Mouse (Mus musculus): ENCODE data around the gene Prickle2.

Gene Prickle2

DNA sequence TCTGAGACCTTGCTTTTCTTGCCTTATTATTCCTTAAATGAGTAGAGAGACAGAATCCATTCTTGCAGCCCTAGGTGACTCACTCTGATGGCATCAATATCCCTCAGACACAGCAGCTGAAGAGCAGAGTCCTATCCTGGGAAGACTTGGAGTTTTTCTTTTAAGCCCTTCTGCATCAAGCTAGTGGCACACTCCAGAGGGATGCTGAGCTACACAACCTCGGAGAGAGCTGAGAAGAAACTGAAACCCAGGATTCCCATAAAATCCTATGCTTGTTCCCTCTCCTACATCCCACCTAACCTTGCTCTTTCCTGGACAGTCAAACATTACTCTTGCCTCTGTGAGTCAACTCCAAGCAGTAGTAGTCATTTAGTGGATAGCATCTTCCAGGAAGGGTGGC lies 256.0 kb downstream of the Prickle2 start:
- DNase-seq (ENCODE audit: low spot score in 2 of 2), result no peak

DNA sequence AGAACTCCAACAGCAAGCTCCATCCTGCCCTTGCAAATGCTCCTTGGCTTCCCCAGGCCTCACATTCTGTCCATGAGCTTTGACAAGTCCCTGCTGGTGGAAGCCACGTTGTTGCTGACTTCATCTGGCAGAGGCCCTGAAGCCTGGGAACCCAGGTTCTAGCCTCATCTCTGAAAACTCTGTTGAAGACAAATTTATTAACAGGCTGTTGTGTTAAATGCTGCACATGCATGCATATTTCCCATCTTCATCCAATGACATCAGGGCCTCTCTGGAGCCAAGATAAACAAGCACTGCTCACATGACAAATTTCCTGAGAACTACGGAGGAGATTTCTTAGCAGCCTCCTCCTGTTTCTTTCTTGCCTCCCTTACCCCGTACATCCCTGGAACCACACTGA lies 259.3 kb downstream of the Prickle2 start:
- no peak for DNase-seq (ENCODE audit: low spot score in 2 of 2)

DNA sequence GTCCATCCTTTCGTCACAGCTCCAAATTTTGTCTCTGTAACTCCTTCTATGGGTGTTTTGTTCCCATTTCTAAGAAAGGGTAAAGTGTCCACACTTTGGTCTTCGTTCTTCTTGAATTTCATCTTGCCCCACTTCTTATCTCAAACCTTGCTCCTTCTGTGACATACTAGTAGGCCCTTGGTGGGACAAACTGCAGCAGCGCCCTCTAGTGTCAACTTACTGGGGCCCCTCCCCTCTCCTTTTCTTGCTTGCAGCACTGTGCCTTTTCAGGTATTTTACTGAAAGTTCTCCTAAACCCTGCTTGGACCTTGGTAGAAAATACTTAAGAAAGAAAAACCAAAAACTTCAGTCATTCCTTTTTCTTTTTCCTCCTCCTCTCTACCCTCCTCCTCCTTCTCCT lies 264.8 kb downstream of the Prickle2 start:
- no peak for DNase-seq (ENCODE audit: low spot score in 2 of 2)

DNA sequence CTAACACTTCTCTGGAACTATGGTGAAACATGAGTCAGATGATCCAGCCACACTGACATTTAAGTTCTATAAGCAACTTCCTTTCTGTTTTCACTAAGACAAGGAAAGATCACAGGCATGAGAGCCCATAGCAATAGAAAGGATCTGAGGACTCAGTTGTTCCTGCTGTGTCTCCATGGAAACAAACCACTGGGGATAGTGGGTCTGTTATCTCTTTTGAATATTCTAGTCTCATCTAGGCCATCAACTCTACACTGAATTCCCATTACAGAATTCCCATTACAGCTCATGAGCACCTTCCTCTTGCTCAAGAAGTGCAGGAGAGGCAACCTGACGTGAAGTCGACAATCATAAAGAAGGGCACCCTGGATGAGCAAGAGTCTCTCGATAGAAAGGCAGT lies 265.7 kb downstream of the Prickle2 start:
- DNase-seq (ENCODE audit: low spot score in 2 of 2), result no peak

DNA sequence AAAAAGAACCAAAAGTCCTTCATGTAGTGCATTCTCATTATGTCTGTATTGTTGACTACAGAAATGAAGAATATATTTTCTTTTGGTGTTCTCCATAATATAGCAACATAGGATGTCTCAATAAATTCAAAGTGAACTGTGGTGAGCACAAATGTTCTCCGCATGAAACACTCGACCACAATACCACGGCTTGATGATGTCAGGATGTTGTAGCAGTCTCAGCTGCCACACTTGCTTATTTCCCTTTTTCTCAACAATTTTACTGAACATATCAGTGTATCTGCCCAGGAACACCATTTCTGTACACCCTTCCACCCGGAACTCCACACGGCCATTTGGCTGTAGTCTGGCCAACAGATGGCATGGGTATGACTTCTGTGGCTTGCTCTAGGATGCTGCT lies 273.8 kb downstream of the Prickle2 start:
- DNase-seq (ENCODE audit: low spot score in 2 of 2), result no peak

DNA sequence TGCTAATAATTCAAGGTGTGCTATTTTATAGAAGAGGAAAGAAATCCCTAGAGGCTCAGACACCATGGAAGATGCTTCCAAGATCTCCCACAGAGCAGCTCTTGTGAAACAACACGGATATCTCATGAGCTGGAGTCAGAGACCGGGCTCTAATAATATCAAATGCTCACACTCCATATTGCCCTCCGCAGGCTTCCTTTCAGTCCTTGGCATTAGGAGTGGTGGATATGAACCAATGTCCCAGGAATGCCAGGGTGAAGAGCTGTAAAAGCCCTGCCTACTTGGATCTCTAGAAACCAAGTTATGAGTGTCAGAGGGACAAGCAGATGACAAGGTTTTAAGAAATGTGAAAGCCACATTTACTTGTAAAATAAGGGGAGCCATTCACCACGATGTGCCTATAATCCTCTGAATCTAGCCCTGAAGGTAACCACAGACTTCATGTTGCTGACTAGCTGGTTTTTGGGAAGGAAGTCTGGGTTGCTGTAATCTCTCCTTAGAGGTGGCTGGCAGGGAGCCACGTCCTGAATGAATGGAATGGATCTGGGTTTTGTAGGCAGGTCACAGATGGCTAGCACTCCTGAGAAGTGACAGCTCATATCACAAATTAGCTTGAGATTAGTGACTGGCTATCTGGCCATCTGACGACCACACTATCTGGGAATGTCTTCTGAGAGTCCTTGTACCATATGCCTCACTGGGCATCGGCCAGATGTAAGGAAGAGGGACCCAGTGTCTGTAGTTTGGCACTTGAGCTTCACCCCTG lies 278.4 kb downstream of the Prickle2 start:
- DNase-seq (ENCODE audit: low spot score in 2 of 2), result no peak

DNA sequence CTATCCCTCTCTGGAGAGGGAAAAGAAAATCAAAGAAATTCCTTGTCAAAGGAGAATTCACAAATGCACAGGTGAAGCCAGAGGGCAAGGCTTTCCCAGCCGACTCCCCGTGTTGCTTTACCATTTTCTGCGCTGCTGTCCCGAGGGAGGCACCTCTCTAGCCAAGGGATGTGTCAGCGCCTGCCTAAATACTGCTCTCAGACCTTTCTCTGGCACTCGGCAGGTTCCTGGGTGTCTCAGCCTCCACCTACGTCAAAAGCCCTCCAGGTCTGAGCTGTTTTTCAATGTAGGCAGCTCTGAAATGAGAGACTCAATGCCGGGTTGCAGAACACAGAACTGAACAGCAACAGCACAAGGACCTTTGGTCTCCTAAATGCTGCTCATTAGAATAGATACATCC lies 280.1 kb downstream of the Prickle2 start:
- DNase-seq (ENCODE audit: low spot score in 2 of 2), result no peak

DNA sequence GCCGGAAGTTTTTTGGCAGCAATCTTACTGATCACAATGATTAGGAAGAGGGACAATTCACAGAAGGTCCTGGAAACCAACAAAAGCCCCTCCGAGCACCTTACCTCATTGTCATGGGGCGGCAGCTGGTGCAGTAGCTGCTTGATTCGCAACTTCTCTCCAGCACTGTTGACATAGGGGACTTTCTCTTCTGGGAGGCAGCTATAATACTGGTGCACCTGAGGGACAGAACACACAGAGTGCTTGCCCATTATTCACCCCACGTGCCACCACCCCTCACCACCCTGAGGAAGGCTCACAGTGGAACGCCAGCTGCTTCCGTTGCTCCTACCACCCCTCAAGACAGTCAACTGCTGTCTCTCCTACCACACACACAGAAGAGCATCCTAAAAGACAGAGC lies 280.5 kb downstream of the Prickle2 start:
- no peak for DNase-seq (ENCODE audit: low spot score in 2 of 2)

DNA sequence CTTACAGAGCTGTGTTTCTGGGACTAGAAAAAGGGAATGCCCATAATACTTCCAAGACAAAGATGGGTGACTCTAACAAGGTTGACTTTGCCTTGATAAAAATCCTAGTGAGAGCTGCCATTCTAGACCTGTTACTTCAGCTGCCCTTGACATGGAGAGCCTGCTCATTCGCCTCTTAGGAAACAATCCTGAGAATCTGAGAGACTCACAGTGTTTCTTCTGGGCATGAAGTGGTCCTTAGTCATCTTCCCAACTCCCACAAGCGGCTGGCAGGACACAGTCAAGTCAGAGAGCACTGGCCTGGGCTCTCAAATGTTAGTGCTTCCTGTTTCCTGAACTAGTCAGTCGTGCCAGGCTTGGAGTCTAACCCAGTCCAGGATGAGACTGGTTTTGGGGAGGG lies 281.0 kb downstream of the Prickle2 start:
- DNase-seq (ENCODE audit: low spot score in 2 of 2), result no peak

DNA sequence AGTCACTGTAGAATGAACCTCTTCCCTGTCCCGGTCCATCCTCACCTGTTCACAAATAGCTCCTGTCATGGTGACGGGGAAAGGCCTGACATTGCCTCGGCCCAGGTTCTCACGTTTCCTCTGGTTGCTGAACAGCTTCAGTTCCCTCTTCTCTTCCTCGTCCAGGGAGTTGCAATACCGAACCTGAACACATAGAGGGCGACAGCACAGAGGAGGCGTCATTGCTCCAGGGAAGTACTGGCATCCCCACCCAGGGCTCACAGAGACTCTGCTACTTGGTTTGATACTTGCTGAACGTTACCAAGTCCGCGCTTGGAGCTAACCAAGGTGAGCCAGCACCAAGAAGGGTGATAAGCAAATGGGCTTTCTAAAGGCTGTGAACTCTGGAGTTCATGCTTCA lies 283.7 kb downstream of the Prickle2 start:
- DNase-seq (ENCODE audit: low spot score in 2 of 2), result no peak

DNA sequence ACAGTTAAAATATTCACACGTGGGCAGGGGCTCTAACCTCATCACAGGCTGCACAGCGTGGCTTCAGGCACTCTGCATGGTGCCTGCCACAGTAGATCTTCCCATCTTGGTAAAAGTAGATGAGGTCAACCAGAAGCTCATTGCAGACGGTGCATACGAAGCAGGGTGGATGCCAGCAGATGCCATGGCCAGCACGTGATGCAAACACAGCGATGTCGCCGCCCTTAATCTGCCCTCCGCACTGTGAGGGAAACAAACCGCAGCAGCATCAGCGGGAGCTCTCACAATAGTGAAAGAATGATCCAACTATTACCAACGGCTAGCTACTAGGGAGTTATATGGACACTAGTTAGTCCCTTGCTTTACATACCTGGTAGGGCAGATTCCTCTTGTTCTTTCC lies 285.8 kb downstream of the Prickle2 start:
- DNase-seq (ENCODE audit: low spot score in 2 of 2), result no peak

DNA sequence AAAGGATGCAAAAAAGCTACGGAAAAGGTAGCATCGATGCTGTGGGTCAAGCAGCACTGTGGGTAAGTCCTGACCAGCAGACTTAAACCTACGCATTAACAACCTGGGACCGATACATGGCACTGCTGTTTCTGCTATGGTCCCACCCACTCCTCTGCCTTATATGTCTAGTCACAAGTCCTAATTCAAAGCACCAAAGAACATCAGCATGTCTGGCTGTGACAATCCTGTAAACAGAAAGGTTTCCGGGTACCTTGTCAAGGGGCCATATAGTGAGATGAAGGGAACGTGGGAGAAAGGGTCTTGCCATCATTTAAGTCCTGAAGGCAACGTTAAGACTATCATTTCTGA lies 290.6 kb downstream of the Prickle2 start:
- DNase-seq (ENCODE audit: low spot score in 2 of 2), result no peak

DNA sequence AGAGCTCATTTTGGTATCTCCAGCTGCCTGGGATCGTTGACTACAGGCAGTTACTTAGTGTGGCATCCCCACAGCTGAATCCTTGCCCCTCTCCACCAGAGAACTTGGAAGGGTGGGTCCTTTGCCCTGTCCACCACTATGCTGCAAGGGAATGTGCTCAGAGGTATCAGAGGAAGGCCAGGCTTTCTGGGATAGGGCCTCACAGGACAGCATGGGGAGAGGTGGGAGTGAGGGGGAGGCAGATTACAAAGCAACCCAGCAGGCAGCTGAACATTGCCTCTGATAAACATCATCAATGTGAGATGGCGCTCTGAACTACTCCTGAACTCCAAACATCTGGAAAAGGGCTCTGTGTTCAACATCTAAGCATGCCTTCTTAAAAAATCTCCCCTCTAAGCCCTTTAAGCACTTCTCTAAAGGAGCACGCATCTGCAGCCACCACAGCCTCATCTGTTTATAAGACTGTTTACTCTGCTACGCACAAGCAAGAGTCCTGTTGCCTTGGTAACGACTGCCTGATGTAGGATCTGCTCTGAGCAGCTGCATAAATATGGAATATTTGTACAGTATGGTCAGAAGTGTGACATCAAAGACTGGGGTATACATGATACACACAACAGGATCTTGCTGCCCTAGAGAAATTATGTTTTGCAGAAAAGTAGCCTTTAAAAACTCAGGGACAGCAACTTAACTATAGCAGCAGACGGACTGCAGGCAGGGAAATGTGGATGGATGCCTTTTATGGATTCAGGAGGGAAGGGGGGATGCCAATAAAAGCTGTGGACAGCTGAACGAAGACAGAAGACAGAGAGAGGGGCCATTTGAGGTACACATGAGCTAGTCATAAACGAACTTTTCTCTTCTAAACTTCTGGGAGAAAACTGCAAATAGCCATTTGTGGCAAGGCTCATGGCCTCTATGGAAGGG lies 291.2 kb downstream of the Prickle2 start:
- no peak for DNase-seq (ENCODE audit: low spot score in 2 of 2)

DNA sequence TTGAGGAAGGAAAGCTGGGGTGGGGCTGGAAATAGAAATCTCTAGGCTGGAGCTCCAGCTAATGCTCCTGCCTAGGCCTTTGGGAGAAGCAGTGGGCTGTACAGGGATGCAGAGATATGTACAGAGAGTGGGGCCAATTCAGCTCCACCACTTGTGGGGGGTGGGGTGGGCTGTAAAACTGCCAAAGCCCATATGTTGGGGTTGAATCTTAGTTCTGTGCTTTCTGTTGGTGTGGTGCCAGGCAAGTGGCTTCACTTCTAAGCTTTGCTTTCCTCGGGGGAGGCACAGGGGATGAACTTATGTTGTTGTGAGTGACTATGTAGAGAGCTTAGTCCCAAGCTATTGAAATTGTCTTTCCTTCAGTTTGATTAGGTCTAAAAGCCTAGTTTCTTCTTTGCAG lies 292.0 kb downstream of the Prickle2 start:
- DNase-seq (ENCODE audit: low spot score in 2 of 2), result peak in 1 of 2 experiments; percentile 57

DNA sequence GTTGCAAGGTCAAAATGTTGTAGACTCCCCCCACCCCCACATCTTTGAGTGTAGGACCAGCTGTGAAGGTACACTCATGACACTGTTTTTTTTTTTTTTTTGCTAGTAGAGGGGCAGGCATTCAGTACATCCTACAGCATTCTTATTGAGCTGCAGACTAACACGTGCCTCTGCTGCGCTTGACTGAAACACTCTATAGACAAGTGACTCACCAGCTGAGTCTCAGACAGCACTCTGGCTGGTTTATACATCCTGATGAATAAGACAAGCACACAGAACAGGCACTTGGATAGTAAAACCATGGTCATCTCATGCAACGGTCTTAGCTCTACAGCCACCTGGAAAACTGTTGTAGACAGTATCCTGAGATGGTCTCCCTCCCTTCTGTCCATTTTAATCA lies 296.2 kb downstream of the Prickle2 start:
- no peak for DNase-seq (ENCODE audit: low spot score in 2 of 2)

DNA sequence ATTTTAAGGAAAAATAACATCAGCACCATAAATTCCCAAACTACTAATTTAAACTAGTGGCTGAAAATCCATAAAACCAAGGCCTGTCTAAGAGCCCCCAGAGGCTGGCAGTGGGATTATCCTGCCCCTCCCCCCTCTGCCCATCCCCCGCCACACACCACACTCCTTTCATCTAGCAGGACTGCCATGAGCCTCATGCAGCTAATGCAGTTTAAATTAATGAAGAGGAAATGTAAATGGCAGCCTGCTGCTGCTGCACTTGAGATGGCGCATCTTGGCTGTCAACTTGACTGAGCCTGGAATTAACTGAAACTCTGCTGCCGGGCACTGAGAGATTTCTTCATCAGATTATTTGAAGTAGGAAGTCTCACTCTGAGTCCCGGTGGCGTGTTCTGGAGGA lies 298.7 kb downstream of the Prickle2 start:
- no peak for DNase-seq (ENCODE audit: low spot score in 2 of 2)

DNA sequence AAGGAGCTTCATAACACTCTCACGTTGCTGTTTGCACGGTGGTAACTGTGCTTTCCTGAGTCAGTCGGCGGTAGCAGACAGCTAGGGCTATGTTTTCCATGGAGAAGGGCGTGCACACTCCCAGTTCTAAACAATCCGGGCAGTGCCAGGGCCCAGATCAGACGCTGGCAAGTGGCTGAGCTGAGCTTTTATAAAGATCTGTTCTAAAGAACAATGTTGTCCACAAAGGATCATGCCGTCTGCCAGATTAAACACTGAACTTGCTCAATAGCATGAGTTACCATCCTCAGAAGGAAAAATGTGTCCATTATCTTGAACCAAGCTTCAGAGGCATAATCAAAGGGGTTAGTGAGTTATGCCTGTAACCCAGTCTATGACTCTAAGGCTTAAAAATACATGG lies 300.4 kb downstream of the Prickle2 start:
- DNase-seq (ENCODE audit: low spot score in 2 of 2), result no peak

DNA sequence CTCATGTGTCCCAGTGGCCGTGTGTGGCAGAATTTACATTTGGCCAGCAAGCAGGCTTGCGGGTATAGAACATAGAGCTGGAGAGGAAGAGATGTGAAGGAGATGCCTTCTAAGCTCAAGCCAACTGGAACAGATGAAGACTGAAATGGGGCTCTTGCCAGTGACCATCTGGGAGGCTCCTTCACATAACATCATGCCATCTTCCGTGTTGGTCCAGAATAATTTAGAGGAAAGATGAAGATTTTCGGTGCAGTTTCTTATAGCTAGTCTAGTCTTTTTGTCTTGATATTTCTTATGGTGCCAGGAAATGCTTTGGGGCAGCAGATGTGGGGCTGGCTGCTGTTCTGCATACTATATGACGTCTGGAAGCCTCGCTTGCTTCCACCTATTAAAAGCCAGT lies 308.1 kb downstream of the Prickle2 start:
- DNase-seq (ENCODE audit: low spot score in 2 of 2), result peak; percentile 74 to 84

DNA sequence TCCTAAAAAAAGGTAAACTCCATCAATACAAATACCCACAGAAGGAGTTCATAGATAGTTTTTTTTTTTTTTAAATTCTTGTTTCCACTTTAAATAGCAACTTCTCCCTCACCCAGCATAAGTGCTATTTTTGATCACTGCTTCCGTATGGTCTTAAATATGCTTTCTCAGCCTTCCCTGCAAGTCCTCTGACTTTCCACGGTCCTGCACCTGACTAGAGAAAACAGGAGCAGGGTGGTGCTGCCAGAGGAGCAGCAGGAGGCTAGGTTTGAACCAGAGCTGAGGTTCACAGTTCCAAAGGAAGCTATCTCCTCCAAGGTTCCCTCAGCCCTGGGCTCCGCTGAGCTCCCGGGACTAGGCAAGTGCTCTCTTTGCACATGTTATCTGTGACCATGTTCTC lies 310.4 kb downstream of the Prickle2 start:
- peak; percentile 60 to 79 for DNase-seq (ENCODE audit: low spot score in 2 of 2)

DNA sequence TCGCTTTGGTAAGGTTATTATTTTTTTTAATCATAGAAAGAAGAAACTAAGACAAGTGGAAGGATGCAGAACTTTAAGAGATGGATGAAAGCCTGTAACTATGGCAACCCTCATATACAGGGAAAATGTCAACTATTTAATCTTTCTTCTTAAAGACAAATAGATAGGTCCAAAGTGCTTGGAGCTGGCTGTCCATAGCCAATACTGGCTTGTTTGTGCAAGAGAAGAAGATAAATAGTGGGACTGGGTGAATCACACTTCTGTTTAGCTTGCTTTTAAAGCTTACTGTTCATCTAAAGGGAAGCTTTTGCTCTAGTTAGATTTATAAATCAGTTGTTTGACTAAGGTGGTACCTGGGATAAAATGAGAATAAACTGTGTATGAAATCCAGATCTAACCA lies 310.8 kb downstream of the Prickle2 start:
- DNase-seq (ENCODE audit: low spot score in 2 of 2), result no peak

DNA sequence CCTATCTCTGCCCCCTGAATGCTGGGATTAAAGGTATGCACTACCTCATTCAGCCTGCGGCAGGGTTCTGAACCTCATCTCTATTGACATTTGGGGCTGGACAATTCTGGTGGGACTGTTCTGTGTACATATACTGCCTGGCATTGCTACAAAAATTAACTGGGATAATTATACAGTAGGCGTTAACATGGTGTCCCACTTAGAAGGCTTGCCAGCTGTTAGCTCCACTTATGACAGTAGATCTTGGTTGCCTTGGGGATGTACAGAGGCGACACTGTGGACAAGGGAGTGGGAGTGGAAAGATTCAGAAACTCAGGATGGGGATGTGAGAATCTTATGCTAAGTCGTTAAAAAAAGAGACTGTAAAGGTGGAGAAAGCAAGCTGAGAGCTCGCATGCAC lies 311.3 kb downstream of the Prickle2 start:
- DNase-seq (ENCODE audit: low spot score in 2 of 2), result peak; percentile 58 to 85

DNA sequence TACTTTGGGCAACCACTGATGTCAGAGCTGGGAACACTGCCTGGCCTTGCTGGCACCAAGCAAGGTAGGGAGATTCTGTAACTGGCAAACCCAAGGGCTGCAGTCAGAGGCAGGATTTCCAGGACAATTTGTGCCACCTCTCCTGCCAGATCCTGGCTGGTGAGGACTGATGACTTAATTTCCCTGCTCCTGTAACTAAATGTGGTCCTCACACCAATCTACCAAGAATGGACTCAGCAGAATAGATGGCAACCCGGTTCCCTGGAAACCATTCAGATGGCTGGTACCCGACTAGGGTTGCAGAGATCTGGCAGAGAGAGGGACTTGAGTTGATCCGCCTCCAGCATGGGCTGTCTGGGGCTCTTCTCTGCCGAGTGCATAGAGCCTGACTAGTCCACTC lies 315.6 kb downstream of the Prickle2 start:
- peak; percentile 72 to 75 for DNase-seq (ENCODE audit: low spot score in 2 of 2)

DNA sequence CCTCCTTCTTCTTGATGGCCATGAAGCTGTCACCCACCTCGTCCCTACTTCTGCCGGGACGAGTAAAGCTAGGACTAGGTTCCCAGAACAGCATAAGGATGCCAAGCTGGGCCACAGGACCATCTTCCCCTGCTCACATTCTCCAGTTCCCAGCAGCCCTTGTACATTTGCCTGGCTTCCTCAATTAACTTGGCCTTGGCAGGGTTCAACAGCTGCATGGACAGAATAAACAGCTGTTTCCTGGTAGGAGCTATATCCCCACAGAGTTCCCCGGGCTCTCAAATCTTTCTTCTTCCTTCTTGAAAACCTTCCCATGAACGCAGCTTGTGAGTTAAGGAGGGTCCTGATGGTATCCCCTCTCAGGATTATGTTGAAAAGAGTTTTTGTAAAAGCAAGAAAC lies 317.3 kb downstream of the Prickle2 start:
- DNase-seq (ENCODE audit: low spot score in 2 of 2), result no peak
